Mouse (Mus musculus): ENCODE measurements around the gene Casp14. TPM values are rescaled to one million over a fixed set of nuclear protein-coding genes. Genes with fewer than 3 reads are reported as not detected.
A peak's percentile ranks its signal among the peaks of the same experiment; 100 is the strongest.

Gene Casp14
- total RNA-seq (2021) = not detected
- long read RNA-seq, experiment 1 = 0 reads
- long read RNA-seq, experiment 2 = 0 reads

GRCm38 (mm10) chr10:78718056-78718455 is at the start of gene Casp14:
Gene Casp14 (minus strand): TSS chr10:78718294.
- no peak for DNase-seq

- no peak for DNase-seq
These were observed 47.5 kb upstream of the Casp14 start for GRCm38 (mm10) chr10:78765570-78765969.

GRCm38 (mm10) chr10:78756021-78756420 is 37.9 kb upstream of the Casp14 start:
- DNase-seq = peak; percentile 28 to 83

GRCm38 (mm10) chr10:78752452-78753191 is 34.5 kb upstream of the Casp14 start, which contains the start of gene Ccdc105:
Gene Ccdc105 (minus strand): TSS chr10:78753065.
- DNase-seq = peak; percentile 3 to 9

GRCm38 (mm10) chr10:78748946-78749345 is 30.9 kb upstream of the Casp14 start:
- no peak for DNase-seq

GRCm38 (mm10) chr10:78748161-78748560 is 30.1 kb upstream of the Casp14 start:
- no peak for DNase-seq

GRCm38 (mm10) chr10:78747035-78747721 is 29.1 kb upstream of the Casp14 start:
- DNase-seq = peak; percentile 1 to 7

- DNase-seq = no peak
These were observed 27.5 kb upstream of the Casp14 start for GRCm38 (mm10) chr10:78745453-78746232.

GRCm38 (mm10) chr10:78743721-78744120 is 25.6 kb upstream of the Casp14 start:
- DNase-seq = no peak

GRCm38 (mm10) chr10:78739821-78740220 is 21.7 kb upstream of the Casp14 start:
- no peak for DNase-seq

- no peak for DNase-seq
These were observed 9.8 kb upstream of the Casp14 start for GRCm38 (mm10) chr10:78727876-78728275.

- no peak for DNase-seq
These were observed 8.9 kb upstream of the Casp14 start for GRCm38 (mm10) chr10:78727035-78727434.

- no peak for DNase-seq
These were observed 5.3 kb upstream of the Casp14 start for GRCm38 (mm10) chr10:78723416-78723815.

- DNase-seq = no peak
These were observed 4.6 kb upstream of the Casp14 start for GRCm38 (mm10) chr10:78722654-78723053.

GRCm38 (mm10) chr10:78722036-78722435 is 3.9 kb upstream of the Casp14 start:
- no peak for DNase-seq

- DNase-seq = no peak
These were observed 1.9 kb downstream of the Casp14 start for GRCm38 (mm10) chr10:78716231-78716630.

GRCm38 (mm10) chr10:78715156-78715555 is 2.9 kb downstream of the Casp14 start:
- no peak for DNase-seq

GRCm38 (mm10) chr10:78714129-78714528 is 4.0 kb downstream of the Casp14 start:
- DNase-seq = no peak

- no peak for DNase-seq
These were observed 7.4 kb downstream of the Casp14 start for GRCm38 (mm10) chr10:78710706-78711105.

GRCm38 (mm10) chr10:78700881-78701280 is 17.2 kb downstream of the Casp14 start:
- DNase-seq = no peak

- no peak for DNase-seq
These were observed 28.1 kb downstream of the Casp14 start for GRCm38 (mm10) chr10:78689973-78690372.

GRCm38 (mm10) chr10:78686995-78687577 is 31.0 kb downstream of the Casp14 start:
- no peak for DNase-seq

All from heart, adult 18-20 months (tissue).